15 mouse cellular contexts compared by ENCODE assay signal in genomic region chr9:60024545-60024944, GRCm38 (mm10).
DNase-seq lines count a peak whose midpoint lies in the region; ATAC-seq and TF ChIP-seq lines count a peak whose summit lies in the region.
"Had no signal": no experiment of that assay in that cellular context is flagged by ENCODE, and none has a peak within 500 bp of the region (broad histone marks: within the 10 kb centered on the region; RNA-seq: fewer than 3 reads in every experiment).

No protein-coding gene starts in this region.

- DNase-seq in embryo, embryonic 10.5 days (ENCODE audit: low spot score), result peak; percentile 40
- no peak for DNase-seq in embryo, embryonic 11 days
- DNase-seq in lung, embryonic 14.5 days, result peak; percentile 61
- DNase-seq in lung, postnatal 36 days, result no peak
- DNase-seq in adrenal gland, postnatal 10 days, result peak; percentile 43
- DNase-seq in stomach, postnatal 0 days (ENCODE audit: low spot score), result no peak
- DNase-seq: cerebellum, adult 2 months; gastrocnemius, postnatal 14 days; kidney, adult 9 months; liver, postnatal 0 days had no signal

- no peaks in the 10 kb centered on the region for H3K9me3 ChIP-seq in lung, embryonic 14.5 days (ENCODE audit: low read depth, low read length)
- no peaks in the 10 kb centered on the region for H3K9me3 ChIP-seq in stomach, postnatal 0 days (ENCODE audit: control insufficient read depth, low read length)
- H3K9me3 ChIP-seq: forebrain, embryonic 13.5 days had no signal

- H3K36me3 ChIP-seq in lung, embryonic 14.5 days (ENCODE audit: insufficient read depth), result no peaks in the 10 kb centered on the region
- H3K36me3 ChIP-seq in stomach, postnatal 0 days (ENCODE audit: control insufficient read depth, insufficient read depth, low read length), result no peaks in the 10 kb centered on the region

- no peaks in the 10 kb centered on the region for H3K27me3 ChIP-seq in lung, embryonic 14.5 days (ENCODE audit: insufficient read depth, low read length)
- H3K27me3 ChIP-seq in stomach, postnatal 0 days (ENCODE audit: control insufficient read depth, insufficient read depth, low read length), result no peaks in the 10 kb centered on the region
- H3K27me3 ChIP-seq: forebrain, embryonic 13.5 days had no signal

- TF ChIP-seq CTCF in lung, embryonic 14.5 days (IDR thresholded peaks at IDR 0.05; ENCODE audit: low read depth), result no peak
- TF ChIP-seq CTCF in stomach, postnatal 0 days (IDR thresholded peaks at IDR 0.05; ENCODE audit: low read depth), result no peak

- no peak overlapping the region for H3K4me2 ChIP-seq in lung, embryonic 14.5 days
- no peak overlapping the region for H3K4me2 ChIP-seq in stomach, postnatal 0 days (replicated peaks; ENCODE audit: low read depth)
- H3K4me2 ChIP-seq: forebrain, embryonic 13.5 days; heart, embryonic 11.5 days had no signal

- 11% methylated on average over 5 of the region's 5 CpGs for WGBS in lung, embryonic 14.5 days
- 5% methylated on average over 5 of the region's 5 CpGs for WGBS in stomach, postnatal 0 days

- H3K4me1 ChIP-seq in lung, embryonic 14.5 days (ENCODE audit: insufficient read depth), result peaks cover 20% of the 10 kb centered on the region
- peaks cover 3% of the 10 kb centered on the region for H3K4me1 ChIP-seq in stomach, postnatal 0 days (replicated peaks; ENCODE audit: control insufficient read depth, insufficient read depth)

- TF ChIP-seq EP300 in stomach, postnatal 0 days (optimal IDR thresholded peaks at IDR 0.05), result peak; percentile 43

- peak; percentile 71 for ATAC-seq in lung, embryonic 14.5 days (ENCODE audit: insufficient read depth)
- ATAC-seq in stomach, postnatal 0 days (ENCODE audit: low FRiP score, low TSS enrichment), result peak; percentile 57; the same call in 1 of the 2 replicates
- no peak for ATAC-seq in cerebellum, adult (ENCODE audit: insufficient number of reproducible peaks, low FRiP score, low TSS enrichment)
- no peak for ATAC-seq in inflammation-experienced regulatory T-cells, adult 6 months
- ATAC-seq: forebrain, embryonic 13.5 days; liver, postnatal 0 days had no signal

- no peak overlapping the region for H3K4me3 ChIP-seq in lung, embryonic 14.5 days (ENCODE audit: low read depth, low read length)
- H3K4me3 ChIP-seq in stomach, postnatal 0 days (ENCODE audit: low read depth, low read length), result no peak overlapping the region
- H3K4me3 ChIP-seq: forebrain, embryonic 13.5 days; myocyte had no signal

- no peak overlapping the region for H3K9ac ChIP-seq in lung, embryonic 14.5 days
- H3K9ac ChIP-seq in stomach, postnatal 0 days (ENCODE audit: low read length), result no peak overlapping the region
- H3K9ac ChIP-seq: forebrain, embryonic 13.5 days; liver, postnatal 0 days had no signal

- H3K27ac ChIP-seq in lung, embryonic 14.5 days (ENCODE audit: low read depth), result peak overlapping the region; percentile 58; the same call in 1 of the 2 replicates
- H3K27ac ChIP-seq in stomach, postnatal 0 days (replicated peaks), result no peak overlapping the region
- H3K27ac ChIP-seq: forebrain, embryonic 13.5 days had no signal

Comparison
In these comparisons a context has a peak if more than half of its experiments do, and no peak if none do; other contexts are left out.
1. DNase-seq: peak in embryo, embryonic 10.5 days (single experiment), lung, embryonic 14.5 days (single experiment) and adrenal gland, postnatal 10 days (single experiment); none in embryo, embryonic 11 days (single experiment), lung, postnatal 36 days (single experiment) and stomach, postnatal 0 days (single experiment).
2. ATAC-seq: peak in lung, embryonic 14.5 days (single experiment) and stomach, postnatal 0 days (single experiment); none in cerebellum, adult (single experiment) and inflammation-experienced regulatory T-cells, adult 6 months (single experiment).